Mouse (Mus musculus): ENCODE data around the gene Cdcp1. TPM values are rescaled to one million over a fixed set of nuclear protein-coding genes. Genes with fewer than 3 reads are reported as not detected.

Gene Cdcp1
- polyA plus RNA-seq, 1 experiment = not detected

- Histone ChIP-seq H3K4me1 (peaks cover 91% of the 10 kb centered on the region), H3K9me3 (no peaks in the 10 kb centered on the region), H3K36me3 (replicated peaks; ENCODE audit: low read length) (no peaks in the 10 kb centered on the region), H3K4me3 (replicated peaks) (peak overlapping the region; percentile 72), H3K27me3 (replicated peaks) (no peaks in the 10 kb centered on the region)
- TF ChIP-seq FLI1 (IDR thresholded peaks at IDR 0.05; ENCODE audit: low read length) = no peak
- TF ChIP-seq GATA1 (IDR thresholded peaks at IDR 0.05; ENCODE audit: borderline replicate concordance, low read length) = no peak
Observed at GRCm38 (mm10) chr9:123224863-123225431, 9.1 kb upstream of the Cdcp1 start.

GRCm38 (mm10) chr9:123219826-123220225 is 4.0 kb upstream of the Cdcp1 start:
- TF ChIP-seq GATA1 (IDR thresholded peaks at IDR 0.05; ENCODE audit: borderline replicate concordance, low read length) (no peak), FLI1 (IDR thresholded peaks at IDR 0.05; ENCODE audit: low read length) (no peak)
- peaks cover 84% of the 10 kb centered on the region for H3K4me1 ChIP-seq
- H3K27me3 ChIP-seq (replicated peaks) = peaks cover 6% of the 10 kb centered on the region
- no peaks in the 10 kb centered on the region for H3K36me3 ChIP-seq (replicated peaks; ENCODE audit: low read length)
- H3K9me3 ChIP-seq = no peaks in the 10 kb centered on the region
- peak overlapping the region; percentile 72 for H3K4me3 ChIP-seq (replicated peaks)

GRCm38 (mm10) chr9:123213371-123213770 is 2.5 kb downstream of the Cdcp1 start:
- no peak for TF ChIP-seq FLI1 (IDR thresholded peaks at IDR 0.05; ENCODE audit: low read length)
- no peak for TF ChIP-seq GATA1 (IDR thresholded peaks at IDR 0.05; ENCODE audit: borderline replicate concordance, low read length)
- Histone ChIP-seq H3K4me1 (peaks cover 54% of the 10 kb centered on the region), H3K4me3 (replicated peaks) (no peak overlapping the region), H3K36me3 (replicated peaks; ENCODE audit: low read length) (no peaks in the 10 kb centered on the region), H3K27me3 (replicated peaks) (peaks cover 6% of the 10 kb centered on the region), H3K9me3 (no peaks in the 10 kb centered on the region)

- Histone ChIP-seq H3K27me3 (replicated peaks) (peaks cover 4% of the 10 kb centered on the region), H3K36me3 (replicated peaks; ENCODE audit: low read length) (no peaks in the 10 kb centered on the region), H3K4me1 (peaks cover 31% of the 10 kb centered on the region), H3K4me3 (replicated peaks) (no peak overlapping the region), H3K9me3 (0 out of 2 replicates have a peak, but pooled peaks cover 1% of the 10 kb centered on the region)
- TF ChIP-seq FLI1 (IDR thresholded peaks at IDR 0.05; ENCODE audit: low read length) = no peak
- TF ChIP-seq GATA1 (IDR thresholded peaks at IDR 0.05; ENCODE audit: borderline replicate concordance, low read length) = no peak
Observed at GRCm38 (mm10) chr9:123207895-123208294, 7.9 kb downstream of the Cdcp1 start.

- Histone ChIP-seq H3K36me3 (replicated peaks; ENCODE audit: low read length) (no peaks in the 10 kb centered on the region), H3K4me1 (peaks cover 24% of the 10 kb centered on the region), H3K9me3 (peaks cover 5% of the 10 kb centered on the region; the same call in 1 of the 2 replicates), H3K4me3 (replicated peaks) (no peak overlapping the region), H3K27me3 (replicated peaks) (peaks cover 9% of the 10 kb centered on the region)
- no peak for TF ChIP-seq GATA1 (IDR thresholded peaks at IDR 0.05; ENCODE audit: borderline replicate concordance, low read length)
- no peak for TF ChIP-seq FLI1 (IDR thresholded peaks at IDR 0.05; ENCODE audit: low read length)
Observed at GRCm38 (mm10) chr9:123206948-123207347, 8.9 kb downstream of the Cdcp1 start.

GRCm38 (mm10) chr9:123206526-123206925 is 9.3 kb downstream of the Cdcp1 start:
- no peak for TF ChIP-seq FLI1 (IDR thresholded peaks at IDR 0.05; ENCODE audit: low read length)
- TF ChIP-seq GATA1 (IDR thresholded peaks at IDR 0.05; ENCODE audit: borderline replicate concordance, low read length) = no peak
- Histone ChIP-seq H3K36me3 (replicated peaks; ENCODE audit: low read length) (no peaks in the 10 kb centered on the region), H3K9me3 (peaks cover 9% of the 10 kb centered on the region; the same call in 1 of the 2 replicates), H3K27me3 (replicated peaks) (peaks cover 11% of the 10 kb centered on the region), H3K4me3 (replicated peaks) (no peak overlapping the region), H3K4me1 (peaks cover 28% of the 10 kb centered on the region)

- H3K27me3 ChIP-seq (replicated peaks) = peaks cover 11% of the 10 kb centered on the region
- TF ChIP-seq FLI1 (IDR thresholded peaks at IDR 0.05; ENCODE audit: low read length) (no peak), GATA1 (IDR thresholded peaks at IDR 0.05; ENCODE audit: borderline replicate concordance, low read length) (no peak)
- peaks cover 11% of the 10 kb centered on the region; the same call in 1 of the 2 replicates for H3K4me1 ChIP-seq
- no peaks in the 10 kb centered on the region for H3K36me3 ChIP-seq (replicated peaks; ENCODE audit: low read length)
- H3K4me3 ChIP-seq (replicated peaks) = no peak overlapping the region
- peaks cover 17% of the 10 kb centered on the region for H3K9me3 ChIP-seq
Observed at GRCm38 (mm10) chr9:123200116-123200515, 15.7 kb downstream of the Cdcp1 start.

- Histone ChIP-seq H3K9me3 (no peaks in the 10 kb centered on the region), H3K4me3 (replicated peaks) (no peak overlapping the region), H3K36me3 (replicated peaks; ENCODE audit: low read length) (no peaks in the 10 kb centered on the region), H3K27me3 (replicated peaks) (no peaks in the 10 kb centered on the region), H3K4me1 (peaks cover 68% of the 10 kb centered on the region)
- TF ChIP-seq FLI1 (IDR thresholded peaks at IDR 0.05; ENCODE audit: low read length) = no peak
- TF ChIP-seq GATA1 (IDR thresholded peaks at IDR 0.05; ENCODE audit: borderline replicate concordance, low read length) = no peak
Observed at GRCm38 (mm10) chr9:123188271-123188670, 27.6 kb downstream of the Cdcp1 start.

- H3K4me3 ChIP-seq (replicated peaks) = peak overlapping the region; percentile 10
- TF ChIP-seq GATA1 (IDR thresholded peaks at IDR 0.05; ENCODE audit: borderline replicate concordance, low read length) (peak; percentile 58; the same call in 1 of the 3 replicates), FLI1 (IDR thresholded peaks at IDR 0.05; ENCODE audit: low read length) (no peak)
- no peaks in the 10 kb centered on the region for H3K36me3 ChIP-seq (replicated peaks; ENCODE audit: low read length)
- H3K4me1 ChIP-seq = peaks cover 75% of the 10 kb centered on the region
- no peaks in the 10 kb centered on the region for H3K9me3 ChIP-seq
- H3K27me3 ChIP-seq (replicated peaks) = no peaks in the 10 kb centered on the region
Observed at GRCm38 (mm10) chr9:123187589-123187988, 28.2 kb downstream of the Cdcp1 start.

- Histone ChIP-seq H3K9me3 (no peaks in the 10 kb centered on the region), H3K36me3 (replicated peaks; ENCODE audit: low read length) (no peaks in the 10 kb centered on the region), H3K4me1 (peaks cover 90% of the 10 kb centered on the region), H3K4me3 (replicated peaks) (no peak overlapping the region), H3K27me3 (replicated peaks) (no peaks in the 10 kb centered on the region)
- TF ChIP-seq GATA1 (IDR thresholded peaks at IDR 0.05; ENCODE audit: borderline replicate concordance, low read length) (no peak), FLI1 (IDR thresholded peaks at IDR 0.05; ENCODE audit: low read length) (no peak)
Observed at GRCm38 (mm10) chr9:123186151-123186550, 29.7 kb downstream of the Cdcp1 start.

Data from megakaryocyte, embryonic 14.5 days (primary cell).